Mouse (Mus musculus): ENCODE data around the gene Ap4m1. TPM values are rescaled to one million over a fixed set of nuclear protein-coding genes. Genes with fewer than 3 reads are reported as not detected.

The Ap4m1 gene
- total and polyA plus RNA-seq, 3 experiments: 22.2 to 38.5 TPM; not detected in 1

DNA sequence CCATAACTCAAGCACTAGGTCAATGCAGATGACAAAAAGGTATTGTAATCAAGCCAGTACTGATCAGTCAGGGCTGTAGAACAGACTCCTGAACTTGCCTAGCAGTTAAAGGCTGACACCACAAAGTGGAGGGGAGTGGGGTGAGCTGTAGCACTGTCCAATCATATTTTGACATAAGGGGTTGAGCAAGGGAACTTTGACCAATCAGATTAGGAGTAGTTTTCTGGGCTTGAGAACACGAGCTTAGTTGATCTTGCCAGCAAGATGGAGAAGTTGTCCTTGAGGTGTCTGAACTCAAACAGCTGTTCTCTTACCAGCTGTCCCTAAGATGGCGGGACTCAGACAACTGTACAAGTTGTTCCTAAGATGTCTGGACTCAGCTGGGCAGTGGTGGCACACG is 1.4 kb downstream of the Ap4m1 start (continued):
- peak; percentile 84 for TF ChIP-seq SIN3A (IDR thresholded peaks at IDR 0.05; ENCODE audit: low read length)

DNA sequence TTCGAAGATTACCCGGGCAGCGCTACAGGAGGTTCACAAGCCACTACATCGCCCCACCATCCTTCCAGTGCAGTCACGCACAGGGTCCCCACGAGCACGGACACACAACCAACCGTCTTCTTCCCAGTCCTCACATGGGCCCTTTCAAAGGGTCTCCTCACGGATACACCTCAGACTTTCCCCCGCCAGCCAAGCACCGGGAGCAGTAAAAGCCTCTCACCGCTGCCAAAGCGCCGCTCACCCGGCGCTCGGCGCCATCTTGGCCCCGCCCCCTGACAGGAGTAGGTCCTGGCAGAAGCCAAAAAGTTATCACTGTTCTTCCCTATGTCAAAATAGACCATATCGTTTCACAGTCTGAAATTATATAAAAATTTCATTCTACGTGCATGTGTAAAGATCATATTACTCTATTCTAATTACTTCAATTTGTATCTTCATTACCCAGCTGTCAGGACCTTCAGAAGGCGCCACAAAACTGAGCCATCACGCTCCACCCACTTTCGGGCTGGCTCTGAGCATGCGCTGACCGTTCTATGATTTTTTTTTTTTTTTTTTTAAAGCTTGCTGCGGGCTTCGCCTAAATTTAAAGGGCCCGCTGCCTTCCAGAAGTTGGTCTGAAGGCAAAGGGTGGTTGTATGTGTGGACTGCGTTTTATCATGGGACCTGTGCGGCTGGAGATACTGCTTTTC is 15.3 kb downstream of the Ap4m1 start, which contains the start of the genes Taf6 and Cnpy4:
Gene Taf6 (minus strand): TSS at position 502 of the 689 bp plus-strand sequence.
Gene Cnpy4 (plus strand): TSS at position 536 of the 689 bp plus-strand sequence.
- Histone ChIP-seq H3K27me3 (ENCODE audit: control insufficient read depth in 1 of 2, insufficient read depth in 2 of 2, low read length in 2 of 2) (no peaks in the 10 kb centered on the region), H3K36me3 (ENCODE audit: control insufficient read depth in 1 of 2, insufficient read depth in 2 of 2, low read length in 2 of 2) (peaks cover 0 to 5% of the 10 kb centered on the region in 2 experiments; a peak in 2 of 4 replicates), H3K9me3 (replicated peaks; ENCODE audit: insufficient read depth, low read length) (no peaks in the 10 kb centered on the region), H3K27ac (ENCODE audit: control insufficient read depth, low read depth, low read length) (peak within 1 kb of the TSS; percentile 84), H3K79me2 (ENCODE audit: control insufficient read depth, insufficient read depth, low read length, poor library complexity) (peaks cover 6% of the 10 kb centered on the region; the same call in 1 of the 2 replicates), H3K4me3 (ENCODE audit: control insufficient read depth in 1 of 2, insufficient read depth in 1 of 2, low read depth in 2 of 2, low read length in 2 of 2) (peak within 1 kb of the TSS; percentile 51 to 99), H3K4me1 (ENCODE audit: control insufficient read depth in 1 of 2, insufficient read depth in 2 of 2, low read length in 2 of 2) (peaks cover 0 to 5% of the 10 kb centered on the region in 2 experiments; a peak in 1 of 4 replicates), H3K9ac (ENCODE audit: control insufficient read depth, low read depth, low read length, poor library complexity, severe bottlenecking) (peak within 1 kb of the TSS; percentile 96)
- peak; percentile 93 for DNase-seq (ENCODE audit: low read depth, low spot score)
- TF ChIP-seq ZNF384 (IDR thresholded peaks at IDR 0.05; ENCODE audit: low read depth, low read length) (peak; percentile 99), KAT2A (conservative IDR thresholded peaks at IDR 0.05; ENCODE audit: low read depth, low read length) (no peak), NELFE (IDR thresholded peaks at IDR 0.05; ENCODE audit: low read depth, low read length) (peak; percentile 93), HCFC1 (IDR thresholded peaks at IDR 0.05; ENCODE audit: low read depth, low read length) (peak; percentile 84), MXI1 (IDR thresholded peaks at IDR 0.05; ENCODE audit: low read depth, low read length) (peak; percentile 62), UBTF (IDR thresholded peaks at IDR 0.05; ENCODE audit: borderline replicate concordance, insufficient read depth, low read depth, low read length) (no peak), SIN3A (IDR thresholded peaks at IDR 0.05; ENCODE audit: low read length) (peak; percentile 83), CHD1 (IDR thresholded peaks at IDR 0.05; ENCODE audit: low read depth, low read length) (no peak), TBP (IDR thresholded peaks at IDR 0.05; ENCODE audit: low read depth, low read length) (peak; percentile 95), SMC3 (IDR thresholded peaks at IDR 0.05; ENCODE audit: low read depth, low read length) (no peak), RCOR1 (IDR thresholded peaks at IDR 0.05; ENCODE audit: low read depth, low read length) (no peak), TAL1 (IDR thresholded peaks at IDR 0.05; ENCODE audit: low read length) (no peak), MAX (IDR thresholded peaks at IDR 0.05; ENCODE audit: low read length) (no peak), E2F4 (IDR thresholded peaks at IDR 0.05; ENCODE audit: borderline replicate concordance, low read depth, low read length) (peak; percentile 84; the same call in 1 of the 2 replicates), GABPA (IDR thresholded peaks at IDR 0.05; ENCODE audit: low read depth, low read length) (no peak), USF2 (IDR thresholded peaks at IDR 0.05; ENCODE audit: borderline replicate concordance in 1 of 2, insufficient read depth in 1 of 2, low read depth in 1 of 2, low read length in 2 of 2) (no peak), ELF1 (IDR thresholded peaks at IDR 0.05; ENCODE audit: low read depth, low read length) (no peak), EP300 (IDR thresholded peaks at IDR 0.05; ENCODE audit: low read depth in 1 of 2, low read length in 2 of 2) (no peak), ETS1 (IDR thresholded peaks at IDR 0.05; ENCODE audit: low read depth, low read length) (no peak), MEF2A (IDR thresholded peaks at IDR 0.05; ENCODE audit: extremely low read depth, insufficient replicate concordance, low read depth, low read length, poor library complexity, severe bottlenecking) (no peak), MYB (IDR thresholded peaks at IDR 0.05; ENCODE audit: low read depth, low read length) (no peak), MYC (IDR thresholded peaks at IDR 0.05; ENCODE audit: low read depth, low read length) (no peak), TCF12 (IDR thresholded peaks at IDR 0.05; ENCODE audit: low read depth, low read length) (peak; percentile 75), ZKSCAN1 (IDR thresholded peaks at IDR 0.05; ENCODE audit: low read depth, low read length) (no peak; the same call in 1 of the 2 replicates), CTCF (IDR thresholded peaks at IDR 0.05 in 2 of 3, conservative IDR thresholded peaks at IDR 0.05 in 1 of 3; ENCODE audit: control insufficient read depth in 1 of 3, insufficient read depth in 1 of 3, low read depth in 2 of 3, low read length in 3 of 3, poor library complexity in 1 of 3, severe bottlenecking in 1 of 3) (no peak), MAFK (IDR thresholded peaks at IDR 0.05; ENCODE audit: borderline replicate concordance, low read depth, low read length) (no peak), RAD21 (IDR thresholded peaks at IDR 0.05; ENCODE audit: low read depth, low read length) (no peak), POLR2AphosphoS5 (IDR thresholded peaks at IDR 0.05; ENCODE audit: borderline replicate concordance, low read depth, low read length) (no peak), BHLHE40 (IDR thresholded peaks at IDR 0.05; ENCODE audit: borderline replicate concordance, low read depth, low read length) (no peak), MAZ (IDR thresholded peaks at IDR 0.05; ENCODE audit: low read depth, low read length) (no peak; the same call in 1 of the 2 replicates), USF1 (IDR thresholded peaks at IDR 0.05; ENCODE audit: low read depth, low read length) (no peak), POLR2AphosphoS2 (IDR thresholded peaks at IDR 0.05; ENCODE audit: low read length) (no peak), POLR2A (IDR thresholded peaks at IDR 0.05; ENCODE audit: control insufficient read depth in 1 of 2, insufficient read depth in 1 of 2, low read depth in 1 of 2, low read length in 2 of 2, poor library complexity in 1 of 2) (peak; percentile 98 to 100), GATA1 (IDR thresholded peaks at IDR 0.05; ENCODE audit: low read depth, low read length) (0 out of 2 replicates have a peak, but pooled peaks have one; percentile 24)
